Mouse (Mus musculus) hindbrain, embryonic 13.5 days (tissue): ENCODE measurements around the gene B9d2. TPM values are rescaled to one million over a fixed set of nuclear protein-coding genes. Genes with fewer than 3 reads are reported as not detected.

ENCODE experiments used
- ATAC-seq: fragments of 200-750 bp; cut with Nextera tagmentation; 2 replicates; pipeline ENCODE4 v1.8.0; 2017; ENCODE audit warnings: moderate TSS enrichment; ENCODE audit not compliant: low FRiP score
- H3K27ac ChIP-seq: fragments of 300-500 bp; sonication (generic); 2 replicates; pipeline ENCODE4 v1.5.1; 2015; ENCODE audit warnings: inconsistent platforms, mild to moderate bottlenecking, moderate library complexity
- H3K27me3 ChIP-seq: fragments of 300-500 bp; sonication (generic); 2 replicates; pipeline ENCODE4 v1.6.1; 2015; ENCODE audit warnings: mild to moderate bottlenecking, inconsistent platforms
- H3K36me3 ChIP-seq: fragments of 300-500 bp; sonication (generic); 2 replicates; pipeline ENCODE4 v1.6.1; 2015; ENCODE audit warnings: mild to moderate bottlenecking, inconsistent platforms
- H3K4me1 ChIP-seq: fragments of 300-500 bp; sonication (generic); replicated peaks from 2 replicates; pipeline ENCODE4 v1.6.1; 2015; ENCODE audit warnings: inconsistent platforms
- H3K4me2 ChIP-seq: fragments of 300-500 bp; sonication (generic); 2 replicates; pipeline ENCODE4 v1.6.1; 2015; ENCODE audit warnings: inconsistent platforms, mild to moderate bottlenecking, moderate library complexity
- H3K4me3 ChIP-seq: fragments of 300-500 bp; sonication (generic); 2 replicates; pipeline ENCODE4 v1.5.1; 2015; ENCODE audit warnings: mild to moderate bottlenecking, inconsistent platforms
- H3K9ac ChIP-seq: fragments of 300-500 bp; sonication (generic); 2 replicates; pipeline ENCODE4 v1.6.1; 2015; ENCODE audit warnings: mild to moderate bottlenecking, inconsistent platforms
- H3K9me3 ChIP-seq: fragments of 300-500 bp; sonication (generic); 2 replicates; pipeline ENCODE4 v1.6.1; 2016; ENCODE audit warnings: inconsistent platforms
- WGBS: fragments of 180-500 bp; shearing (Covaris S2); methylation state at CpG from one replicate; pipeline ENCODE4 v1.1.7; 2015; 5-methylcytosine and 5-hydroxymethylcytosine counted together
- polyA plus RNA-seq: library from polyadenylated mRNA; unstranded; fragments of >200 nt; fragmentation: Nextera tagmentation; extraction: Ambion mirVana; gene quantifications from 2 replicates; pipeline ENCODE4 v1.2.1, GENCODE M21; 2015

B9d2 gene
- polyA plus RNA-seq, 1 experiment from 2014 or later, result 40.0 TPM

DNA sequence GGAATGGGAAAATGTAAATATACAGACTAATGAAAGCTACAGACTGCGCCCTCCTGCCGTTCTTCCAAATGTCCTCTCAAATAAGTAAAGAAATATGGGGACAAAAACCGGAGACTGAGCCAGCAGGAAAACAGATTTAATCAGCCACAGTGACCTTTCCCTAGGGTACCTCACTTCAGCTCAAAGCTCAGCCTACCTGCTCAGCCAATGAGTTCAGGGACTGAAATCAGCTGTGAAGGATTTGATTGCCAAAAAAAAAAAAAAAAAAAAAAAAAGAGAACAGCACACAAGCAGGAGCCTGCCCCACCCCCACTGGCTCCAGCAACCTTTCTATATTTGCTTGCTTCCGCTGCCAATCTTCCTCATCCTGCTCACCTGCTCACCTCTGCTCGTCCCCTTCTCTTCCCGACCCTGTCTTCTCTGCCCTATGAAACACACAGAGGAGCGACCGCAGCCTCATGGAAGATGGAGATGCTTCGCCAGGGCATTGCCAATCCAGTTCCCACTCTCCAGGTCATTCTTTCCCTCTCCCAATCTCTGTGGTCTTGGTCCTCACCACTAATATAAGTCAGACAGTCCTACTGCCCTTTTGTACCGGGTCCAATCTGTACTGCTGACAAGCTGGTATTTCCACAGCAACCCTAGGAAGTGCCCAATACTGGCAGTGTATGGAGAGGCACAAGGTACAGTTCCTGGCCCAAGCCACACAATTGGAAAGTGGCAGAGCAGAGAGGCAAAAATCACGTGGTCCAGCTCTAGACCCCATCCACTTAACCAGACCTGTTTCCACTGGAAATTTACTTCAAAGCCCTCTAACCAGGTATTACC is 24.8 kb upstream of the B9d2 start:
- Histone ChIP-seq H3K36me3 (0 out of 2 replicates have a peak, but pooled peaks cover 6% of the 10 kb centered on the region), H3K27me3 (no peaks in the 10 kb centered on the region), H3K9me3 (no peaks in the 10 kb centered on the region), H3K27ac (no peak overlapping the region), H3K4me2 (no peak overlapping the region), H3K9ac (peak overlapping the region; percentile 51; the same call in 1 of the 2 replicates), H3K4me1 (peaks cover 36% of the 10 kb centered on the region), H3K4me3 (no peak overlapping the region)
- ATAC-seq, result no peak
- WGBS, result 78% methylated on average over 11 of the region's 11 CpGs

DNA sequence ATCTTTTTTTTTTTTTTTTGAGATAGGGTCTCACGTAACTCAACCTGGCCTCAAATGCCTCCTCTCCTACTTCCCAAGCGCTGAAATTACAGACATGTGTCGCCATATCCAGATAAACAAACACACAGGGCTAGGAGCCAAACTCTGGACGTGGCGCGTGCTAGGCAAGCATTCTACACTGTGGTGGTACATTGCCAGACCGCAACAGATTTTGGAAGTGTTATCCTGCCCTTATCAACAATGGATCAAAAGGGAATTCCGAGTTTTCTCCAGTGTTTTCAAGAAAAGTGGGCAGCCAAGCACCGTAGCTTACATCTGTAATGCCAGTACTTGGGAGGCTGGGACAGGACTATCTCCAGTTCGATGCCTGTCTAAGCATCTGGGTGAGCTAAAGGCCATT is 22.8 kb upstream of the B9d2 start:
- Histone ChIP-seq H3K36me3 (peaks cover 11% of the 10 kb centered on the region; the same call in 1 of the 2 replicates), H3K9me3 (no peaks in the 10 kb centered on the region), H3K27me3 (no peaks in the 10 kb centered on the region), H3K27ac (no peak overlapping the region), H3K9ac (peak overlapping the region; percentile 77), H3K4me1 (peaks cover 36% of the 10 kb centered on the region), H3K4me3 (peak overlapping the region; percentile 60), H3K4me2 (peak overlapping the region; percentile 89)
- no peak for ATAC-seq
- 40% methylated on average over 10 of the region's 10 CpGs for WGBS

DNA sequence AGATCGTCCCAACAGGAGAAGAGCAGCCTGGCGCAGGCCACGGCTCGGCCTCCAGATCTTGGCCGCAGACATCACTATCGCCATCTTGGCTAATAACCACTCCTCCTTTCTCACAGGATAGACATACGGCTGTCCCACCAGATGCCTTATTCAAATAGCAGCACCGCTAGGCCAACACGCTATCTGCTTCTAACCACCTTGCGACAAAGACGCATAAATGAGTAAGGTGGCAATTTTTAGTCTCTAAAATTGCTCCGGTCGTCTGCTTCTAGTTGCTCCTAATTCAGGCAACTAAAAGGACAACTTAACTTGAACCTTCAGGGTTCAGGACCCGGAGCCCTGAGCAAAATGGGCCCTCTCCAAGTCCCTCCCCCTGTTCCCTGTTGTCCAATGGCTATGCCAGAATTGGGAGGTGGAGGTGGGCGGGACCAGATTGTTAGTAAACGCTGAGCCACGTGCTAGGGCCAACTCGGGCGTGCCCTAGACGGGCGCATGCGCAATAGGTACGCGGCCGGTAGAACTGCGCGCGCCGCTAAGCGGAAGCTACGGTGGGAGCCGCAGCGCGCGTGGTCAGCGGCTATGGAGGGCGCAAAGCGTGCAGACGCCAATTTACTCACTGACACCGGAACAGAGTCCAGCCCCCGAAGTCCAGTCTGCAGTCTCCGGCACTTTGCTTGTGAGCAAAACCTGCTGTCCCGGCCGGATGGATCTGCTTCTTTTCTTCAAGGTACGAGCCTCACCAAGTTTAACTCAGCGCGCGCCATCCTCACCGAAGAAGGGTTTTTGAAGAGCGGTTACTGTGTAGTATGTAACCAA is 21.7 kb upstream of the B9d2 start, which contains the start of the genes Bckdha and Exosc5:
TSS of gene Bckdha (minus strand) at position 325 of the 816 bp plus-strand sequence.
TSS of gene Exosc5 (plus strand) at position 508 of the 816 bp plus-strand sequence.
- under 1% methylated on average over 50 of the region's 50 CpGs for WGBS
- peak; percentile 98 for ATAC-seq
- Histone ChIP-seq H3K4me1 (peaks cover 36% of the 10 kb centered on the region), H3K9ac (peak within 1 kb of the TSS; percentile 77), H3K4me3 (peak within 1 kb of the TSS; percentile 60), H3K27ac (peak within 1 kb of the TSS; percentile 73), H3K36me3 (peaks cover 21% of the 10 kb centered on the region), H3K27me3 (no peaks in the 10 kb centered on the region), H3K9me3 (no peaks in the 10 kb centered on the region), H3K4me2 (peak within 1 kb of the TSS; percentile 89)

DNA sequence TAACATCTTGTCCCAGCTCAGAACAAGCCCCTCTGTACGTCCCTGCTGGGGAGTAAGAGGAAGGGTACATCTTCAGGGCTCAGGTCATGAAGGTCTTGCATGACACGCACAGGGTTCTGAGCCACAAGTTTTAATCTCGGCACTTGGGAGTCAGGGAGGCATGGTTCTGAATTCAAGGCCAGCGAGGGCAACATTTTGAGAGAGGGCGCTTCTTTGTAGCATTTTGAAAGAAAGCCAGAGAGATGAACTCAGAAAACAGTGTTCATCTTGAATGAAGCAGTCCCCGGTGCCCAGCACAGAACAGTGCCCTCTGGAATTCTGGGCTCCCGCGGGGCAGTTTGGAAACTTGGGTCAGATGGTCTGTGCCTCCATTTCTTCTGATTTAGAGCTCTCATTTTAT is 14.2 kb upstream of the B9d2 start:
- Histone ChIP-seq H3K4me2 (no peak overlapping the region), H3K27ac (no peak overlapping the region), H3K4me1 (no peaks in the 10 kb centered on the region), H3K9me3 (no peaks in the 10 kb centered on the region), H3K27me3 (no peaks in the 10 kb centered on the region), H3K4me3 (no peak overlapping the region), H3K36me3 (peaks cover 77% of the 10 kb centered on the region), H3K9ac (no peak overlapping the region)
- ATAC-seq, result no peak
- 96% methylated on average over 8 of the region's 8 CpGs for WGBS

DNA sequence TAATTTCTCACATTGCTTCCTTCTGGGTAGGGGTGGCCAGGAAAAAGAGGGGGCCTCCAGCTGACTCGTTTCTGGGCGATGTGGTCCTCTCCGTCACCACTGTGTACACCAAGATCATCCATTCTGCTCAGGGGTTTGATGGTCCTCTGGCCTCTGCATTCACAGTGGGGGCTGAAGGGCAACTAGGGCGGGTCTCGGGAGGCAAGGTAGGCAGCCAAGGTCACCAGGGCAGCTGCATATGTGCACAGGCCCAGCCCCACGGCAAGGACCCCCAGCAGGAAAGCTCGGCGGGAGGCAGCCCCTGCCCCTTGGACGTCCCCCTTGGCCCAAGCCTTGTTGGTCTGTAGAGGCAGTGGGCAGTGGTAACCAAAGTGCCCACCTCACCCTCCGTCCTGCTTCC is 11.4 kb upstream of the B9d2 start:
- Histone ChIP-seq H3K9me3 (no peaks in the 10 kb centered on the region), H3K4me3 (no peak overlapping the region), H3K27me3 (peaks cover 19% of the 10 kb centered on the region), H3K4me2 (no peak overlapping the region), H3K4me1 (no peaks in the 10 kb centered on the region), H3K27ac (no peak overlapping the region), H3K9ac (no peak overlapping the region), H3K36me3 (peaks cover 57% of the 10 kb centered on the region)
- 93% methylated on average over 10 of the region's 10 CpGs for WGBS
- no peak for ATAC-seq

DNA sequence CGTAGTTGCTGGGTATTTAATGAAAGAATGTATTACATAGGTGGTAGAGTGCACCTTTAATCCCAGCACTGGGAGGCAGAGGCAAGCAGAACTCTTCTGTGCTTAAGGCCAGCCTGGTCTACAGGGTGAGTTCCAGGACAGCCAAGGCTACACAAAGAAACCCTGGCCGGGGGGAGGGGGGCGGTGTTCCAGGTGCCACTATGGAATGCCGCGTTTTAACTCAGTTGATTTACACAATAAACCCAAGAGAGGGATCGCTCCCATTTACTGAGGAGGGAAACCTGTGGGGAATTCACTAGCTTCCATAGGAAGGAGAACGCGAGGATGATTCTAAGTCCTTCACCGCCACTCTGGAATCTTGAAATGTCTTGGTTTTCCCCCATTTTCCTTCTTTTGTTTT is 10.9 kb upstream of the B9d2 start:
- no peak overlapping the region for H3K4me3 ChIP-seq
- WGBS, result 85% methylated on average over 9 of the region's 9 CpGs
- H3K36me3 ChIP-seq, result peaks cover 52% of the 10 kb centered on the region
- H3K9me3 ChIP-seq, result no peaks in the 10 kb centered on the region
- H3K27ac ChIP-seq, result no peak overlapping the region
- no peak overlapping the region for H3K9ac ChIP-seq
- peaks cover 4% of the 10 kb centered on the region for H3K4me1 ChIP-seq
- no peak overlapping the region for H3K4me2 ChIP-seq
- no peak for ATAC-seq
- peaks cover 23% of the 10 kb centered on the region for H3K27me3 ChIP-seq

DNA sequence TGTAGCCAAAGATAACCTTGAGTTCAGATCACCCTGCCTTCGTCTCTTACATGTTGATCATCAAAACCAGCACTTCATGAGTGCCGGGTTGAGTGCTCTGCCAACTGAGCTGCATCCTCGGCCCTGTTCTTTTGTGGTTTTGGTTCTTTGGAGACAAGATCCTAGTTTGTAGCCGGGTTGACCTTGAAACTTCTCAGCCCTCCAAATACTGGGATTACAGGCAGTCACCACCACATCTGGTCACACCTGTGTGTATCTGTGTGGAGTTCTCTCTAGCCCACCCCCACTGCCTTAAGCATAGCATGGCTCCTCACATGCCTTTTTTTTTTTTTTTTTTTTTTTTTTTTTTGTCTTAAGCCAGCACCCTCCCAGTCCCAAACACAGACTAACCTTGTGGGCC is 10.5 kb upstream of the B9d2 start:
- Histone ChIP-seq H3K27ac (no peak overlapping the region), H3K27me3 (peaks cover 28% of the 10 kb centered on the region), H3K4me2 (no peak overlapping the region), H3K9ac (no peak overlapping the region), H3K4me1 (peaks cover 8% of the 10 kb centered on the region), H3K36me3 (peaks cover 47% of the 10 kb centered on the region), H3K9me3 (no peaks in the 10 kb centered on the region), H3K4me3 (no peak overlapping the region)
- WGBS, result 91% methylated on average over 4 of the region's 4 CpGs
- no peak for ATAC-seq

DNA sequence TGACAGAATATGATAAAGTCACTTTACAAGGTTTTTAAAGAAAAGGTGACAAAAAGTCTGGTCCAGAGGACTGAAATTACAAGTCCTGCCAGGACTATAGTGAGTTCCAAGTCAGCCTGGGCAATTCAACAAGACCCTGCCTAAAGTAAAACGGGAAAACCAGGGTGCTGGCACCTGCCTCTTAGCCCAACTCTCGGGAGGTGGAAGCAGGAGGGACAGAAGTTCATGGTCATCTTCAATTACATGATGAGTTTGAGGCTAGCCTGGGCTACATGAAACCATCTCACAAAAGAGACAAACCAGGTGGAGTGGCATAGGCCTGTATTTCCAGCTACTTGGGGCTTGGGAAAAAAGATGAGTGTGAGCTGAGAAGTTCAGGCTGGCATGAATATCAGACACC is 8.9 kb upstream of the B9d2 start:
- Histone ChIP-seq H3K4me2 (no peak overlapping the region), H3K27me3 (peaks cover 44% of the 10 kb centered on the region), H3K36me3 (peaks cover 32% of the 10 kb centered on the region), H3K9ac (no peak overlapping the region), H3K27ac (no peak overlapping the region), H3K4me1 (peaks cover 10% of the 10 kb centered on the region), H3K4me3 (no peak overlapping the region), H3K9me3 (no peaks in the 10 kb centered on the region)
- ATAC-seq, result no peak
- WGBS, result 73% methylated on average over 2 of the region's 2 CpGs

DNA sequence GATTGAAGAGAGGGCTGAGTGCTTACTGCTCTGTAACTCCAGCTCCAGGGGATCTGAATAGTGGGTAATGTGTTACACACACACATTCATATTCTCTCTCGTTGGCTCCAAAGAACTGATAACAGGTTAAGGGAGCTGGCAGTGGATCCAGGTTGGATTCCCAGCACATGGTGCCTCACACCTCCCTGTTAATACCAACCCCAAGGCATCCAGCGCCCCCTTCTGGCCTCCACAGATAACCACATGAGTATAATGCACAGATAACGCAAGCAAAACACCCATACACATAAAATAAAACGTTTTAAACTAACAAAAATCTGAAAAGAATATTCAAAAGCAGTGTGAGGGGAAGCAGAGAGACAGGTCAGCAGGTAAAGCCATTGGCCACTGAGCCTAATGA is 8.1 kb upstream of the B9d2 start:
- WGBS, result 52% methylated on average over 4 of the region's 4 CpGs
- Histone ChIP-seq H3K9ac (no peak overlapping the region), H3K9me3 (no peaks in the 10 kb centered on the region), H3K36me3 (peaks cover 25% of the 10 kb centered on the region), H3K4me3 (no peak overlapping the region), H3K4me2 (no peak overlapping the region), H3K27ac (no peak overlapping the region), H3K4me1 (peaks cover 14% of the 10 kb centered on the region), H3K27me3 (peaks cover 44% of the 10 kb centered on the region)
- no peak for ATAC-seq

DNA sequence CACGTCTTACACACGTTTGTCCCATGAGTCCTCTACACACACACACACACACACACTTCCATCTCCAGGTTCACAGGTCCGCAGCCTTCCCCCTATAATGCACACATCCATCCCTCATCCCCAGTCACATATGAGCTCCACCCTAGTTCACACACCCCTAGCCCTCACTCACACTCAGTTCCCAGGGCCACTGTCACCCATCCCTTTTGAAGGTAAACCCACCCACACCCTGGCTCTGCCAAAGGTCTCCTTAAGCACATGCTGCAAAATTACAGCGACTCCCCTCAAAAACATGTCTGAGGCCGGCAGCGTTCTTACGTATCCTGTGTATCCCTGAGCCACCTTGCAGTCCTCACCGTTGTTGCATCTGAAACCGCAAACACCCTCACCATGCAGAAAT is 6.3 kb upstream of the B9d2 start:
- H3K9me3 ChIP-seq, result no peaks in the 10 kb centered on the region
- 31% methylated on average over 9 of the region's 9 CpGs for WGBS
- peak overlapping the region; percentile 67 for H3K4me2 ChIP-seq
- peak overlapping the region; percentile 72 for H3K9ac ChIP-seq
- no peak for ATAC-seq
- H3K27me3 ChIP-seq, result peaks cover 57% of the 10 kb centered on the region
- H3K4me1 ChIP-seq, result peaks cover 14% of the 10 kb centered on the region
- H3K4me3 ChIP-seq, result peak overlapping the region; percentile 43
- no peak overlapping the region for H3K27ac ChIP-seq
- 0 out of 2 replicates have a peak, but pooled peaks cover 7% of the 10 kb centered on the region for H3K36me3 ChIP-seq

DNA sequence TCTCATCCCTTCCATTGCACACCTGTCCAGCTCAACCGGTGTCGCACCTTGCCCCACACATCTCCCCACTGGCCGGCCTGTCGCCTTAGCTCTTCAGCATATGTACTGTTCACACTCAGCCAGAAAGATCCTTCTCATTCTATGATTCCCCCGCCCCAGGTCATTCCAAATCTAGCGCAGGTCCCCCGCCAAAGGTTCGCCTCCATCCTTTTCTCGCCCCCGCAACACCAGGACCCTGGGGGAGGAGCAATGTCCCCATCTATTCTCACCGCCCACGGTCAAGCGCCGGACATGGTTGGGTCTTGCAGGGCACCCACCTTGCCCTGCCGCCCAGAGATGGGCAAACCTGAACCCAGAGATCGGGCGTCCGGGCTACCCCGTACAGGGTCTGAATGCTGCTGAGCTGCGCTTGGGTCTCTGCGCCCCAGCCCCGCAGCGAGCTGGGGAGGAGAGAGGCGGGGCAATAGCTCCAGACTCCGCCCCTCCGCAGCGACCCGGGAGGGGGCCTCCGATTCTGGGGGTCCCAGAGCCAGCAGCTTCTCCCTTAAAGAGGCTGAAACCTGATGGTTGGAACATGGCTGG is 5.8 kb upstream of the B9d2 start, which contains the start of gene Tmem91:
TSS of gene Tmem91 (minus strand) at position 448 of the 582 bp plus-strand sequence.
- Histone ChIP-seq H3K36me3 (0 out of 2 replicates have a peak, but pooled peaks cover 5% of the 10 kb centered on the region), H3K4me3 (peak within 1 kb of the TSS; percentile 43), H3K27ac (no peak within 1 kb of the TSS), H3K27me3 (peaks cover 58% of the 10 kb centered on the region), H3K4me2 (peak within 1 kb of the TSS; percentile 67), H3K4me1 (peaks cover 14% of the 10 kb centered on the region), H3K9me3 (no peaks in the 10 kb centered on the region), H3K9ac (peak within 1 kb of the TSS; percentile 72)
- peak; percentile 60 for ATAC-seq
- 4% methylated on average over 29 of the region's 29 CpGs for WGBS

DNA sequence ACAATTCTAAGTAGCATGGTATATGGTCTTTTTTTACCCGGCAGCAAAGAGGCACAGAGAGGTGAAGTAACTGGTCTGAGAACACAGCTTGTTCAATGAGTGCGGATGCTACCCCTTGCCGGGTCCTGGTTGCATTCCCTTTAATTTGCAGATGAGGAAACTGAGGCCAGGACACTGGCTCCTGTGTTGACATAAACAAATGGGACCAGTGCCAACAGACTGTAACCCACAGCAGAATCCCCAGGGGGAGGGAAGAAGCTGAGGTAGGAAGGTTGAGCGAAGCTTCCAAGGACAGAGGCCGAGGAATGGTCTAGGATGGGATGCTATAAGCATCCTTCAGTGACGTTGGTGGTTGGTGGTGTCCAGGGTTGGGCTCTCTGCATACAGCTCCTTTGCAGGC is 5.2 kb upstream of the B9d2 start:
- Histone ChIP-seq H3K4me2 (peak overlapping the region; percentile 67), H3K27me3 (peaks cover 58% of the 10 kb centered on the region), H3K9ac (peak overlapping the region; percentile 72; the same call in 1 of the 2 replicates), H3K9me3 (no peaks in the 10 kb centered on the region), H3K4me1 (peaks cover 19% of the 10 kb centered on the region), H3K36me3 (0 out of 2 replicates have a peak, but pooled peaks cover 5% of the 10 kb centered on the region), H3K27ac (no peak overlapping the region), H3K4me3 (peak overlapping the region; percentile 43)
- WGBS, result 38% methylated on average over 6 of the region's 6 CpGs
- 0 out of 2 replicates have a peak, but pooled peaks have one; percentile 1 for ATAC-seq
